Mouse (Mus musculus) R1 (cell line): ENCODE measurements around the gene Tyk2.

Experiments used
- DNase-seq: peaks from one replicate; pipeline ENCODE4 v3.0.0-alpha.2; 2018; ENCODE audit warnings: low read depth, low spot score

Tyk2 gene

DNA sequence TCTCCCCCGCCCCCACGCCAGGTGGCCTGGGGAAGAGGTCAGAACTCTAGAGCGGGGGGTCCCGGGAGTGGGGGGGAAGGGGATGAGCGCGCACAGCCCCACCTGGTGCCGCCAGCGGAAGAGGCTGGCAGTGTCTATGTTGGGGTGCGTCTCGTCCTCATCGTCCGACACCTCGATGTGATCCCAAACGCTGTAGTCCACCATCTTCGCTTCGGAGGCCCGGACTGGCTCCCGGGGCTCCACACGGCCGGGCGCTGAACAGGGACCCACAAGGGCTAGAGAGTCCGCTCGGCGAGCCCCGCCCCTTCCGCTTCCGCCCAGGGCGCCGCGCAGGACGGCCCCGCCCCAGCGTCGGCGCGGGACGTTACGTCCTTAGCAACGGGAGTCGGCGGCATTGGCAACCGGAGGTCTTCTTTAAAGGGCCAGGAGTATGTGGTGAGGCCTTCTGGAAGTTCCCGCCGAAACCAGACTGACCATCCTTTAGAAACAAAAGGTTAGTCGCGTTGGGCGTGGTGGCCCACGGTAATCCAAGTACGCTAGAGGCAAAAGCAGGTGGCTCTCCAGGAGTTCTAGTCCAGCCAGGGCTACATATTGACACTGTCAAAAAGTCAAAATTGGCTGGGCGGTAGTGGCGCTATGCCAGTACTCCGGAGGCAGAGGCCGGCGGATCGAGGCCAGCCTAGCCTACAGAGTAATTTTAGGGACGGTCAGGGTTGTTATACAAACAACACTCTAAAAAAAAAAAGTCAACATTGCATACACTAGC, 18.8 kb upstream of the Tyk2 start, which contains the start of gene Cdc37:
Gene Cdc37 (minus strand): TSS at position 329 of the 766 bp plus-strand sequence.
- DNase-seq: peak; percentile 94

DNA sequence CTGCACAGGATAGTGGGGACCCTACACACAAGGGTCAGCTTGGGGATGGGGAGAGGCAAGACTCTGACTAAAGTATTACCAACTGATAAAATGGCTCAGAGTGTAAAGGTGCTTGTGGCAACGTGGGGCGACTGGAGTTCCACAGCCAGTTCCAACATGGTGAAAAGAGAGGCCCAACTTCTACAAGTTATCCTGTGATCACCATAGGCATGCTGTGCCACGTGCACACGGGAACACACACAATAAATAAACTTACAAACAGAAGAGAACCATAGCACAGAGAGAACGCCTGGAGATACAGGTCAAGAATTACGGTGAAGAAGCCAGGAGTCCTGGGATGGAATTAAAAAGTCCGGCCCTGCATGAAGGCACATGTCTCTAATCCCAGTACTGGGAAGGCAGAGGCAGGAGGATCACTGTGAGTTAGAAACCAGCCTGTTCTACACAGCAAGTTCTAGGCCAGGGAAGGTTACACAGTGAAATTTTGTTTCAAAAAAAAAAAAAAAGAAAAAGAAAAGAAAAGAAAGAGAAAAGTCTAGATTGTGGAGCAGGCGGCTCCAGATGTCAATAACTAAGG, 18.1 kb upstream of the Tyk2 start:
- no peak for DNase-seq

DNA sequence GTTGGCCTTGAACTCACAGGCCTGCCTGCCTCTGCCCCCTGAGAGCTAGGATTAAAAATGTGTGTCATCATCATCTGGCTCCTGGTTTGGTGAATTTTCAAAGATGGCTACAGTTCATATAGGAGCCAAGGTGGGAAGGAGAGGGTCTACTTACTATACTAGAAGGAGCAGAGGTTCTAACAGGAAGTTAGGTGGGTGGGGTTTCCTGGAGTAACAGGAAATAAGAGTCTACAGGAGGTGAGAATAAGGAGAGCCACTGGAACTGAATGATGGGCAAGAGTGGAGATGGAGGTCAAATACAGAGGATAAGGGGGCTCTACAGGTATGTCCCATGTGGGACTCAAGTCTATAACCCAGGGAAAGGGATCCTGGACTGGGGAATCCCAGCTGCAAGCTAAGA, 17.4 kb upstream of the Tyk2 start:
- DNase-seq: no peak

DNA sequence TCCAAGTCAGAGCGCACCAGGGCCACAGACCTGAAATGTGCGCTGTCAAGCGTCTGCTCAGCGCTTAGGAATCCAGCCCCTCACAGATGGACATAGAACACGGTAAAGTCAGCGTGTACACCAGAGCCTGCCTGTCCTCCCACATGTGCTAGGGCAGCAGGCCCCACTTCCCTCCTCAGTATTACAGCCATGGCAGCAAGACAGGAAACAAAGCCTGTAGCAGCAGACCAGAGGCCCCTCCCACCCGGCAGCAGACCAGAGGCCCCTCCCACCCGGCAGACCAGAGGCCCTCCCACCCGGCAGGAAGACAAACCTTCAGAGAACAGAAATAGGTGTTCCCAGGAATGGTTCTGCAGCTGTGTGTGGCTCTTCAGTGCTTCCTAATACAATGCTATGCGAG, 15.7 kb upstream of the Tyk2 start:
- no peak for DNase-seq

DNA sequence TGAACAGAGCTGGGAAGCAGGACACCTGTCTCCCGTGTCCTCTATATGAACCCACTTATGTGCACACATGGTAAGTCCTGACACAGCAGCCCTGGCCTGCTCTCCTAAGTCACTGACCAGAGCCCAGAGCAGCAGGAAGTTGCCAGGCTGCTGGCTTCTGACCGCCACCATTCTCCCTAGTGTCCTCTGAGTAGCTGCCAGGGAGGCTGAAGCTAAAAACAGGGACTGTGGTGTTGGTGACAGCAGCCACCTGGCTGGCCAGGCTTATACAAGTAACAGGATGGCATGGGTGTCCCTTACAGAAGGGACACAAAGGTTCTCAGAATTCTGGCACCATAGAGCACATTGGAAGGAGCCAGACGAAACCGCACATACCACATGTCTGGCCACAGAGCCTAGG, 14.4 kb upstream of the Tyk2 start:
- no peak for DNase-seq

DNA sequence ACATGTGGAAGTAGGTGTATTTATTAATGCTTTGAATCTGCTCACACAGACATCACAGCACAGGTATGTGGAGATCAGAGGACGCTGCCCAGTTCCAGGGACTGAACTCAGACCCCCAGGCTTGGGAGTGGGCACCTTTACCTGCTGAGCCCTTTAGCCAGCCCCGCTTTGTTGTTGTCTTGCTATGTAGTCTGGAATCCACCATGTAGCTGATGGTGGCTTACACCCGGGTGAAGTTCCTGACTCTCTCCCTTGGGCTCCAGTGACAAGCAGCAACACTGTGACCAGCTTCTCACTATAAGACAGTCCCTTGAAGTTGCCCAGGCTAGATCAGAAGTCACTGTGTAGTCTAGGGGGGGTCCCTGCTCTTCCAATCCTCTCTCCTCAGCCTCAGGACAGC, 13.3 kb upstream of the Tyk2 start:
- no peak for DNase-seq

DNA sequence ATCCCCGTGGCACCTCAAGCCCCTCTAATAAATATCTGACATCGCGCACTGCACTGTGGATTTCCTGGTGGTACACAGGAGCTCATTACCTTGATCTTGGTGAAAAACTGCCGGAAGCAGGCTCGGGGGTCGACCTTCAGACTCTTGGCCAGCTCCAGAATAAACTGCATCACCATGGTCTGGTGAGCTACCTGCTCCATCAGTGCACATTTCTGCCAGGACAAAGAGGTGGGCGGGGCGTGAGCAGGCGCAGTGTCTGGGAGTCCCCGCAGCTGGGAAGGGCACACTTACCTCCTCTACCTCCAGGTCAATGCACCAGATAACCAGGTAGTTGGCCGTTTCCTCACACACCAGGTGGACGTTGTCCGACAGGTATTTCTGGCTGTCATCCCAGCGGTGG, 10.9 kb upstream of the Tyk2 start:
- no peak for DNase-seq

DNA sequence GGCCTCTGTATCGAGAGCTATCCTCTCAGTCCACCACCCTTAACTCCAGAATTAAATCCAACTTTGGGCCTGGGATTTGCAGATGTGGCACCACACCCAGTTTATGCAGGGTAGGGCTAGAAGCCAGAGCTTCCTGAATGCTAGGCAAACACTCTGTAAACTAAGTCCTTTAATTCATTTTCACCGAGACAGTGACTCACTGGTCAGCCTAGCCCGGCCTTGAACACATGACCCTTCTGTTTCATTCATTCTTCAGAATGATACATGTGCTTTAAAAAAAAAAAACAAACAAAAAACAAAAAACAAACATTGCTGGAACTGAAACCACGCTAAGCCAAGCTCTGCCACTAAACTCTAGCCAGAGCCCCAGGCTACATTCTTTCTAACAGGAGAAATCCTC, 7.3 kb upstream of the Tyk2 start:
- DNase-seq: no peak

DNA sequence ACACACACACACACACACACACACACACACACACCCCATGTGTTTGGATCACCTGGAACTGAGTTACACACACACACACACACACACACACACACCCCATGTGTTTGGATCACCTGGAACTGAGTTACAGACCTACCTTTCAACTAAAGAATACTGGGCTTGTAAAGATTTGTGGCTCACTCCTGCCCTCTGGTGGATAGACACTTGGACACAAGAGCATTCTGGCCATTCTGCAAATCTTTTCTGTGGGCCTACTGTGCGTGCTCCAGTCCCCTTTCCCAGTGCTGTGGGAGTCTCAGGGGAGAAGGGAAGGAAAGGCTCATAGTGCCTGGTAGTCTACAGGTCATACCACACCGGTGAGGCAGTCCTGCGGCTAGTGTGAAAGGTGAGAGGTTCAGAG, 6.2 kb upstream of the Tyk2 start:
- peak; percentile 83 for DNase-seq

DNA sequence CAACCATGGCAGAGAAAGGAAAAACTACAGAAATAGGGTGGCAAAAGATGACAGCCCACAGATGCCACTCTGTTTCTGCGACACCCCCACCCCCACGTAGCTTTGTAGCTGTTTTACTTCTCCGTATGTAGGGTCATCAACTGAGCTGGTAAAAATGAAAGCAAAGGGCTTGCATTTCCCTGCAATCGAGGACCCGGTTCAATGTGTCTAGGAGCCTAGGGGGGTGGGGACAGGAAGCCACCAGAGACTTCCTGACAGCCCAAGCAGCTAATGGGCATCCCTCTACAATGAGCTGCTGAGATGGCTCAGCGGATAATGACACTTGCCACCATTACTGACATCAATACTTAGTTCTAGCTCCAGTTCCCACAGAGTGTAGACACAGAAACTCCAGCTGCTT, 5.4 kb upstream of the Tyk2 start:
- DNase-seq: no peak

DNA sequence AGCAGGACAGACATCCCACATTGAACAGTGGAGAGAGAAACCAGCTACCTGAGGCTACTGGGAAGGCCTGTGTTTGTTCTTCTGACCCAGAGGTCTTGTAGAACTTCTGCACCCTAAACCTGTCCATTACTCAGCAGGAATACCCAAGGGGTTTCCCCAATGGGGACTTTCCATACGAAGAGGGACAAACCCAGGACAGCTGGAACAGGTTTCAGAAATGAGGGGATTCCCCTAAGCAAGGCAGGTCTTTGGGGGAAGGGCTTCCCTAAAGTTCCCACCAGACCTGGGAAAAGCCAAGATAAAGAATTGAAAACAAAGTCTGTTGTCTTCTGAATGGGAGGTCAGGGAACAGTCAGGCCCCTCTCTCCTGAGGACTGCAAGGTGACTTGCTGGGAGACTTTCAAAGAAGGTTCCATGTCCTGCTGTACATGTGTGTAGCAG, 4.9 kb upstream of the Tyk2 start:
- no peak for DNase-seq

DNA sequence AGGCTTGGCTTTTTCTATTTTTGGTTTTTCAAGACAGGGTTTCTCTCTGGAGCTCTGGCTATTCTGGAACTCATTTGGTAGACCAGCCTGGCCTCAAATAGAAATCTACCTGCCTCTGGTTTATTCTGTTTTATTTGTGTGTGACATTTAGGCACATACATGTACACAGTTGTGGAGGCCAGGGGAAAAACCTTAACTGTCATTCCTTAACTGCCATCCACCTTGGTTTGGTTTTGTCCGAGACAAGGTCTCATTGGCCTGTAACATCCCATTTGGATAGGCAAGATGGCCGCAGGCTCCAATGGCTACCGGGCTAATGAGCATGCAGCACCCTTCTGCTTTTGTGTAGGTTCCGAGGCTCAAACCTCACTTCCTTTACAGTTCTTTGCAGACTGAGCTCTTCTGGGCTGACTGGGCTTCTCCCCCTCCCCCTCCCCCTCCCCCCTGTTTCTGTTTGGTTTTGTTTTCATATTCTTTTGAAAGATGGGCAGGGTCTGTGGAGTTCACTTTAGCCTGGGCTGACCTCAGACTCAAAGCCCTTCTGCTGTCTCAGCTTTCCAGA, 4.4 kb upstream of the Tyk2 start:
- DNase-seq: no peak

DNA sequence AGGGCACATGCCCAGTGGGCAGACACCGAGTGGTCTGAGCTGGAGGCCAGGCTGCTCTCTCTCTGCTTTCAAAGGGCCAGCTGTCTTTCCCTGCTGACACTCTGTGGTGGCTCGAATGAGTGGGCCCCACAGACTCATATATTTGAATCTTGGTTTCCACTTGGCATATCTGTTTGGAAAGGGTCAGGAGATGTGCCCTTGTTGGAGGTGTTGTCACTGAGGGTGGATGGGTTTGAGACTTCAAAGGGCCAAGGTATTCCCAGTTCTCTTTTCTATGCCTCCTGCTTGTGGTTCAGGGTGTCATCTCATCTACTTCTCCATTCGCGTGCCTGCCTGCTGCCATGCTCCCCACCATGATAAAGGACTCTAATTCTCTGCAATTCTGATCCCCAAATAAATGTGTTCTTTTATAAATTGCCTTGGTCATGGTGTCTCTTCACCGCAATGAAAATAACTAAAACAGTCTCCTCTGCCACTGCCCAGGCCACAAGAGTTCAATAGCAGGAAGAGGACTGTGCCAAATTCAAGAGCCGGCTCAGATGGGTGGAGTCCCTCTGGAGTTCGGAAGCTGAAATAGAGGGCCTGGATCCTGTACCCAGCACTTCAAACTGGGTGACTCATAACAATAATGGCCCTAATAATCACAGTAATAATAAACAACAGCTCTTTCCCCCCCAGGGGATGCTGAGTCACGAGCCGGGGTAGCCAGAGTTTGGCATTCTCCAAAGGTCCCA, 3.7 kb upstream of the Tyk2 start:
- no peak for DNase-seq

DNA sequence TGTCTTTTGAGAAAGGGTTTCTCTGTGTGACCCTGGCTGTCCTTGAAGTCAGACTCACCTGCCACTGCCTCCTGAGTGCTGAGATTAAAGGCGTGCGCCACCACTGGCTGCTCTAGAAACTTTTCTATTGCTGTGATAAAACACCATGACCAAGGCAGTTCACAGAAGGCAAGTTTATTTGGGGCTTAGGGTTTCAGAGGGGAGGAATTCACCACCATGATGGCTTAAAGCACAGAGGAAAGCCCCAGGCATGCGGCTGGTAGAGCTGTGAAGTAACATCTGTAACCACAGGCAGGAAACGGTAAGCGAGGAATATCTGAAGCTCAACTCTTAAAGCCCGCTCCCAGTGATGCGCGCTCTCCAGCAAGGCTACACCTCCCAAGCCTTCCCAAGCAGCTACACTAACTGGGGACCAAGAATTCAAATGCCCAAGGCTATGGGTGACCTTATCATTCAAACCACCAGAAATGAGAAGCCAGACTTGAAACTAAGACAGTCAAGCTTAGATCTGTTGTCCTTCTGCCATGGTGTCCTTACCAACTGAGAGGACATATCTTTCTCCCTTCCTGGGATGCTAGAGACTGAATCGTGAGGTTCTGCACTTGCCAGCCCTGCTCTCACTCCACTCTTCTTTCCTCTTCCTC, 2.1 kb upstream of the Tyk2 start:
- peak; percentile 45 for DNase-seq

DNA sequence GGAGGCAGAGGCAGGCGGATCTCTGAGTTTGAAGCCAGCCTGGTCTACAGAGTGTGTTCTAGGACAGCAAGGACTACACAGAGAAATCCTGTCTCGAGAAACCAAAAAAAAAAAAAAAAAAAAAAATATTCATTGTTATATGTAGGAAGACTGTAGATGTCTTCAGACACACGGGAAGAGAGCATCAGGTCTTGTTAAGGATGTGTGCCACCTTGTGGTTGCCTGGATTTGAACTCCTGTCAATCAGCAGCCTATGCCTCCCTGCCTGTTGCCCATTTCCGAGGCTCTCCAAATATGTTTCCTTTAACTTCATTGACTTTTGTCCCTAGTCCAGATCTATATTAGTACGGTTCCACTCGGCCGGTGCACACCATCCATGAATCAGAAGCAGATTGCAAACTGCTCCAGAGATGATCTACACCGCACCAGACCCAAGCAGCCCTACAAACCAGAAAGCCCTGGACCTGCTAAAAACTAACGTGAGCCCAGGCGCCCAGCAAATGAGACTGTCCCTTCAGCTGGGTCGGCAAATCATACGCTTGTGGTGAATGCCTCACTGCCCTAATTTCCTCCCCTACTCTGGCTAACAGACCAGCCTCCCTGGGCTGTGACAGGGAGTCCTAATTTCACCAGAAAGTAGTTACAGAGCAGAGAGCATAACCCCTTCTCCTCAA, 1.2 kb upstream of the Tyk2 start:
- peak; percentile 57 for DNase-seq

DNA sequence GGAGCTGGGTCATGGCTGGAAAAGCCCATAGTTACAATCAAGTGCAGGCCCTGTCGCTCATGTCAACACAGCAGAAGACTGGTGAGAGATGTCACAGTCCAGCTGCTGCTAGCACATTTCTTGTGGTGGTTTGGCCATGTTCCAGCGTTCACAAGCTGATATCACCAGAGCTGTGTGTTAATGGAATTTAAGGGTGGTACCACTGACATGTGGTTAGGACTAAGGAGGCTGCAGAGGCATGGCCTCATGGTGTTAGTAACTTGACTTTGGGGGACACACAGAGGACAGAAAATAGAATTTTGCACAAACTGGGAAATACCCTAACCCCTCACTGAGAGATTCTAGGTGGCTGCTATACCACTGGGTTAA, 4.8 kb downstream of the Tyk2 start:
- DNase-seq: no peak

DNA sequence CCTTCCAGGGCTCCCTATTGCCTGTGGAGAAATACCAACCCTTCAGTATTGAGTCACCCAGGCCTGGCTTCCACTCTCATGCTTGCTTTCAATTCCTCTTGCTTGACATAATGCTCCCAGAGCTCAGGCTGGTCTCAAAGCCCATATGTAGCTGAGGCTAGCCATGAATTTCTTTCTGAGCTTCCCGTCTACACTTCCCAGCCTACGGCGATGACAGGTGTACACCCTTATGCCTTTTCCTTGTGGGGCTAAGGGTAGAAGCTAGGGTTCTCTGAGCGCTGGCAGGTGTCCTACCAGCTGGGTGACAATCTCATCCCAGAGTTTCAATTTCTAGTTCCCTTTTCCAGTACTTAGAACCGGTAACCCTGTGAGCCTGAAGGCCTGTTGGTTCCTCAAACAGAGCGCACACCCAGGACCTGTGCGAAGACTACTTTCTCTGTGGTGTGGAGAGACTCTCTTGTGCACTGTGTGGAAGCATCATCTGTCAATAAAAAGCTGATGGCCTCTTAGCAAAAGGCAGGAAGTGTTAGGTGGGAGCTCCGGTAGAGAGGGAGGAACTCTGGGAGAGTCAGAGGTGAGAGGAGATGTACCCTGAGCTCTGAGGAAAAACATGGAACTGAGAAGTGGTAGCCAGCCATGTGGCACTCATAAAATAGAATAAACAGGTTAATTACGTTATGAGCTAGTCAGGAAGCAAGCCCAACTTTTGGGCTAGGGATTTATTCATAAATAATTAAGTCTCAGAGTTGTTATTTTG, 5.4 kb downstream of the Tyk2 start:
- DNase-seq: no peak

DNA sequence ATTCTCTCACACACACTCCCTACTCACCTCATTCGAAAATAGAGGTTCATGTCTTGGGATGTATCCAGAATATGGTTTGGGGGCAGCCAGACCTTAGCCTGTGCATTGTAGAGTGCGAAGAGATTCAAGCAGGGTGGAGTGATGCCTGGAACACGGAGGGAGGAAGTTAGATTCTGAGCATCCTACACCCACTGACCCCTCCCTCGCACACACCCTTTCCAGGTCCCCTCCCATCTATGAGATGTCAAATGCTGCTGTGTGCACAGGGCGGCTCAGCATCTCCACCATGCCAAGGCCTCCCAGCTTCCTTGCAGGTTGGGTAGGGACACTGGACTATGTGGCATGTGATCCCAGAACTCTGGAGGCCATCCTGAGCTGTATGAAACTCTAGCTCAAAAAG, 6.2 kb downstream of the Tyk2 start:
- no peak for DNase-seq

DNA sequence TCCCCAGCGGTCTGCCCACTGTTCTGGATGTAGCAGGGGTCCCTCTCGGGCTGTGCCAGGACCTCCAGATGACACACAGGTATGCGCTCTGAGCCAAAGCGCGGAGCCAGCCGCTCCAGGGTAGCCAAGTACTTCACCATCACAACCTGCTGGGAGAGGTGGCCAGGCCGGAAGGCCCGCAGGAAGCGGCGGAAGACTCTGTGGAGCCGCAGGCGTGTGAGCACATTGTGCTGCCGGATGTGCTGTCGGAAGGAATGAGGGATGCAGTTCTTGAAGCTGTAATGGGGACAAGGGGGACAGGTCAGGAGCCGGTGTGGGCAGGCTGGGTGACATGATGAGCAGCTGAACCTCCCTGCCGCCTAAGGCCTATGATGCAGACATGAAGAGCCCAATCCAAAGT, 9.6 kb downstream of the Tyk2 start:
- peak; percentile 55 for DNase-seq

DNA sequence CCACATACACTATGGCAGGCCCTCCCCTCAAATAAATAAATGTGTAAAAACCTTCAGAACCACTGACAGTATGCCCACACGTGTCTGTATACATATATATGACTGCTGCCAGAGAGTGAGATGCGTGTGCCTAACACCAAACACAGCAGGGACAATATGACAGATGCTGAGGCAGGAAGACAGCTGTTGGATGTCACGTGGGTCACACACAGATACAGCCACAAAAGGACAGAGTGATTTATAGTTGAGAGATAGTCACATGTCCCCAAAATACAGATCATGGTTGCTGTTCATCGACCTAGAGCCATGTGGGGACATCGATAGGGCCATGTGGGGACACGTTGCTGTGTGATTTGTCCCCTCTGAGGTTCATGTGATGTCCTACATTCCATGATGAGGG, 14.0 kb downstream of the Tyk2 start:
- DNase-seq: no peak

DNA sequence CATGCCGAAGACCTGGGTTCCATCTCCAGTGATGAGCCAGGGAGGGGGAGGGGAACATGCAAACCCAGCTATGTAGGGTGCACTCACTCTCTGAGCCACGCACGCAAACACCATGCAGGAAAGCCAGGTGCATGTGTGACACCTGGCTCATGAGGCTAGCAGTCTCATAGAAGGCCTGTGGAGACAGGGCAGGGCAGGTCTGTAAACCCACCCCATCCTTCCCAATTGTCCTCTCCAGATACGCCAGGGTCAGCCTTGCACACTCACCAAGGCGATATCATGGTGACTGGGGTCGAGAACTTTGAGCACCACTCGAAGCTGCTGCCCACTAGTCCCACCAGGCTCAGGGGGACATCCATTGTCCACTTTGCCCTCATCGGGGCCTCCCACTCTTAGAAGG, 15.9 kb downstream of the Tyk2 start:
- no peak for DNase-seq
